Mouse (Mus musculus): ENCODE measurements around the gene Osbpl5.
"Not testable (repeated sequence)": the region's sequence is repeated elsewhere in the genome, so short reads cannot be mapped to it uniquely, and the experiment has no call there.

The Osbpl5 gene

DNA sequence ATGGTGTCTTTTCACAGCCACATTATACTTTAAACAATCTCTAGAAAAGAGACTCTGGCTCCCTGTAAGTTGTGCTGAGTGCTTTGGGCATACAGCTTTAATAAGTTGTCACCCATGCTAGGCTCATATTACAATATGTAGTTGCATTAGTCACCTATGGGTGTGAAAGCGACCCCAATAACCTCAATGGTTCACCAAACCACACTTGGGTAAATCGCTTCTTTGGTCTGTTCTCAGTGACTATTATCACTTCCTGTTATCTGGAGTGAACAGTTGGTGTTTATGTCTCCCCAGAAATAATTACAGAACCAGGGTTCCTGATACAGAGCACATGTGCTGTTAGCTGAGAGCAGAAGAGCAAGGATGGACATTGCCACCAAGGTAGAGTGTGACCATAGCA is 112.8 kb downstream of the Osbpl5 start:
- DNase-seq (ENCODE audit: low spot score) = not testable (repeated sequence)
